Mouse (Mus musculus) layer of hippocampus, adult 9-10 months (tissue): ENCODE data around the gene Cxcl9.
A peak's percentile ranks its signal among the peaks of the same experiment; 100 is the strongest.

Source experiments
- DNase-seq: peaks from one replicate; pipeline ENCODE4 v3.0.0; 2022; ENCODE audit warnings: low spot score

Gene Cxcl9

DNA sequence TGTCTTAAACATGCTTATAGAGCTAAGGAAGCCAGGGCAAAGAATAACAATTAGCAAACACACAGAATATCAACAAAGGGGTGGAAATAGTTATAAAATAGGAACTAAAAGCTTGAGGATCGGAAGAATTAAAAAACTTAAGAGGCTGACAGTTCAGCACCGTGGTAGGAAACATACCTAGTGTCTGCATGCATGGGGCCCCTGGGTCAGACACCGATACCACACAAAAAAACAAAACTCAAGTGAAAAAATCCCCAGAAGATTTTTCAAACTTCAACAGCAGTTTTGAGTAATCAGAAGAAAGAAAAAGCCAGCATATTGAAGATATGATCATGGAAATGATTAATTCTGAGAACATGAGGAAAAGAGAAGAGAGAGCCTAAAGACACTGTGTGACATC is 8.9 kb upstream of the Cxcl9 start:
- no peak for DNase-seq

DNA sequence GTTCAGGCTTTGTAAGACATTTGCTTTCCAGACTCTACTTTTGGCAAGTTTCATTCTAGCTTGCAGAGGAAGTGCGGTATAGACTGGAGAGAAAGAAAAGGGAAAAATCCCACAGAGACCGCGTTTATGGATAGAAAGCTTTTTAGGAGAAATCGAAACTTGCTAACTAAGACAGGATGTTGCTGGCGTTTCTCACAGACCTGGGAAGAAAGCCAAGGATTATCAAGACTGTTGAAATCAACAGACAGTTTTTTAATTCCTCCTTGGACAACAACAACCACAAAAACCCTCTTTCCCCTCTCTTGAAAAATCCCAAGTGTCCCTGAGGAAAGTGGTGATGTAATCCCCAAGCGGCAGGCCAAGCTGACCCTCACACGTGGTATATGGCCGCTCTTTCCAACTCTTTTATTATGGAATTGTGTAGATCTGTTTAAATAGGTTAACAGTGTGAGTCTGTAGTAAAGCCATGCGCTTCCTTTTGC is 4.5 kb upstream of the Cxcl9 start:
- no peak for DNase-seq

DNA sequence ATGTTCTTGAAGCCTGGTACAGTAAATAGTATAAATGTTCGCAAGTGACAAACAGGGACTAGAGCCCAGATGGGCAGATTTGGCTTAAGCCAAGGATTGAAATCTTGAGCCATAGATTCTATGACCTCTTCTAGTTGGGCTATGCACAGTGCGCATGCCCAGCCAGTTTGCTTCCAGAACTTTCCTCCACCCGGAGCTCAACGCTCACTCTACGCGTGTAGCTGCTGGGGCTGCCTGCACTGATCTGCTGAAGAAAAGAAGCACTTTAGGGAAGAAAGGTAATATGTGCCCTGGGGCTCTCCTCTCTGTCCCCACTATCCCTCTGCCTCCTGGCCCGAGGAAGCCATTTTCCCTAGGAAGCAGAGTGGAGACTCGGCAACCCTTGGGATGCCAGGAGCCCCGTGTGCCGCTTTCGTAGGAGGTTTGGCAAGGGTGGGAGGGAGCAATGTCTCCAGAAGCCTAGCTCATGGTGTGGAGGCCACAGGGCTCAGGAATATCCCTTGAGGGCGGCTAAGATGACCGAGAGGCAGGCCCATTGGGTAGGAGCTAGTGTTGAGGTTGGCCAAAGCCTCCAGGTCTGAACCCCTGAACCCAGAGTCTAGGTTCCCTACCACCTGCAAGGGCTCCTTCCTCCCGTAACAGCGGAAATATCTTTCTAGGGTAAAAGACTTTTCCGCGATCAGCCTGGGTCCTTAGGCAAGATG is 3.9 kb upstream of the Cxcl9 start, which contains the start of gene Art3:
Gene Art3 (plus strand): TSS at position 193 of the 704 bp plus-strand sequence.
- no peak for DNase-seq

DNA sequence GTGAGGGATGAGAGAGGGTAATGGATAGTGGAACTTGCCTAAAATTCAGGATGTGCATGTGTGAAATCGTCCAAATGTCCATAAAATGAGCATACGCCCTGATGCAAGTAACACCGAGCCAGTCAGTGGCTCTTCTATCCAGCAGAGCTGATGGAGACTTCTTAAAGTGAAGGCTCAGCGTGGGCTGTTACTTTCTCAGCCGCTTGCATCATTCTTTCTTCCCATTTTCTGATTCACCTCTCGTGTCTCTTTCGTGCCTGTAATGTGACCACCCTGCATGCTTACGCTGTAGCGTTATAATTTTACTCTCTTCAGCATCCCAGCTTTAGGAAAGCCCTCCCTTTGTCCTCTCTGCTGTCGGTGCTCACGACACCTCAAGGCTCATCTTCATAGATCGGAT is 3.2 kb upstream of the Cxcl9 start:
- DNase-seq, result no peak

DNA sequence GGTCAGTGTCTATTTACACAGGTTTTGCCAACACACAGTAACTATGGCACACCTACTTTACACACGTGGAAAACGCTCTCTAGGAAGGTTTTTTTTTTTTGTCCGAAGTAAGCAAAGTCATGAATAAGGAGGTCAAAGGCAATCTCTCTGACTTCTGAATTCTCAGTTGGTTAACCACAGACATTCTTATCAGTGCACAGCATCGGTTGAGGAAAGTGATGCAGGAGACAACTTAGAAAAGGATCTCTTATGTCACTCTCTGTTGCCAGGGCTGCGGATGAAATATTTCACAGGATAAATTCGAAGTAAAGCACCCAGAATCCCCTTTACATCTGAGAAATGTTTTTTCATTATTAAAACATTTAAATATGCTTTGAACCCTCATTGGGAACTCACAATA is 512 bp downstream of the Cxcl9 start:
- no peak for DNase-seq

DNA sequence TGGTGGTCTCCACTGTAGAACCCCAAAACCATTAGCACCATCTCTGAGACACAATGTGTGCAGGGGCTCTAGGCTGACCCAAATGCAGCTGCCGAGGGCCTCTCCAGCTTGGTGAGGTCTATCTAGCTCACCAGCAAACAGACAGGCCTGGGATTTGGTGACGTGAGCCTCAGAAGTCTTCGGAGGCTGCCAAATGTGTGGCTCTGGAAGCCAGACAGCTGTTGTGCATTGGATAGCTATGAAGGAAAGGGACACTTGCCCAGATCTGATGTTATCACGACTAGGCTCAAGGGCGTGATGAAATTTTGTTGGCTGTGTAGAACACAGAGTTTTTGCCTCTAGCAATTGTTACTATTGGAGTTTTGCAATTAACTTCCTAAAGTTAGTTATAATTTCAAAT is 4.6 kb downstream of the Cxcl9 start:
- DNase-seq, result no peak

DNA sequence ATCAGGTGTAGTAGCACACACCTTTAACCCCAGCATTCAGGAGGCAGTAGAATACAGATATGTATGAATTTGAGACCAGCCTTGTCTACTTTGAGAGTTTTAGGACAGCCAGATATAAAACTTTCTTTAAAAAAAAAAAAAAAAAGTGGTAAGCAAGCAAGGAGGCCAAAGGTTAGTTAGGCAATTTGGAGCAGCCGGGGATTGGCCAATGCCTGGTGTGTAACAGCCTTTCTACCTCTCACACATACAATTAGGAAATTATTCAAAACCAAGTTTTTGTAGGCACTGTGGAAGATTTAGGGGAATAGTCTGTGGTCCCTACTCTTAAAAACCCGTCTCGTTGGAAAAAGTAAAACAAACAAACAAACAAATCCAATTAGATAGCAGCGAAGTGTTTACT is 5.3 kb downstream of the Cxcl9 start:
- DNase-seq, result no peak

DNA sequence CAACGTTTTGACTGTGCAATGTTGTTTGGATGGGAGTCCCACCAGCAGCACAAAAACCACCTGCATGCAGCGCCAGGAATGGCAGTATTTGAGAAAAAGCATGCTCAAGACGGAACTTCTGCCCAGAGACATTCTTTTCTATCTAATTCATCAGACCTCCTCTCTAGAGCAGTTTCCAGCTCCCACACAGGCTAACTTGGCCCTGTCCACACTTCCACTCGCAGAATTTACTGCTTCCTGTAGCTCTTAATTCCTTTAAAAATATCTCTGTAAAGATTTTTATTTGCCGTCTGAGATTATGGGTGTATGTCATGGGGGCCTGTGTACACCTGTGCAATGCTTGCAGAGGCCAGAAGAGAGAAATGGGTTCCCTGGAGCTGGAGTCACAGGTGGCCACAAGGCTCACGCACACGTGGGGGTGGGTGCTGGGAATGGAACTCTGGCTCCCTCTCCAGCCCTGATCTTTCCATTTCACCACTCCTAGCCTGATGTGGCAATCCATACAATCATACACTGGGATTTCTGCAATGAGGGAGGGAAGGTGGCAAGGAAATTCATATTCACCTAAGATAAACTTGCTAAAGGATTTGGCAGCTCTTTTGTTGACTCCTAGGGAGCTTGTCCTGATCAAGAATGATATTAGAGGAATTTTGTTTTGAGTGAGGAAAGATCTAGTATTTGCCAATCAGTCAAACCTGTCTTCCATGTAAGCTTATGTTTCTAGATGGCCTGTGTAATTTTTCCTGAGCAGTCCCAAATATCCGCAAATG is 6.1 kb downstream of the Cxcl9 start:
- DNase-seq, result no peak

DNA sequence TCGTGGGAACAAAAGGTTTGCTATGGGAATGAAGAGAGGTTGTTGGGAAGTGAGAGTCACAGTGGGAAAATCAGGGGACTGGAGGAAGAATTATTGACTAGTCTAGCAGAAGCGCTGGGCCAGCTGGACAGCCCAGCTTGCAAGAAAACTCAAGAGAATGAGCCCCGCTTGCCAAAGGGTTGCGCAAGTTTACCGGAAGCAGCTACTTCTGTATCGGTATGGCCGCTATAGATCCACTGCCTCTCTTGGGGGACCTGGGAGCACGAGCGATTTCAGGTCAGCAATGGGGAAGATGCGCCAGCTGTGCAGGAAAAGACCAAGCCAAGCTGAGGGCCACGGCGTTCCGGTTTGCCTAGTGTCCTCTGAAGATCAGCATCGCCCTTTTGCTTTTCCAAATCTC is 9.3 kb downstream of the Cxcl9 start:
- no peak for DNase-seq

DNA sequence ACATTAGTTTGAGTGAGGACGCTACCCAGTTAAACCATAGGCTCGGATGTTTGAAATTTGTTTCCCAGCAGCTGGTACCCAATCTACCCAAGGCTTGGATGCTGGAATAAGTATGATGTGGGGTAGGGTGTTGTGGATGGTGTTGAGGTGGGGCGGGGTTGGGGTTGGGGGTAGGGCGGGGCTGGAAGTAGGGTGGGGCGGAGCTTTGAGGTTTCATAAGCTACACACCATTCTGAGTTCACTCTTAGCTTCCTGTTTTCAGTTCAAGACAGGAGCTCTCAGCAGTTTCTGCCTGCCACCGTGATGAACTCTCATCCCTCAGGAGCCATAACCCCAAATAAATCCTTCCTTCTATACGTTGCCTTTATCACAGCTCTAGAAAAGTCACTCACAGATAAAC is 9.8 kb downstream of the Cxcl9 start:
- no peak for DNase-seq

DNA sequence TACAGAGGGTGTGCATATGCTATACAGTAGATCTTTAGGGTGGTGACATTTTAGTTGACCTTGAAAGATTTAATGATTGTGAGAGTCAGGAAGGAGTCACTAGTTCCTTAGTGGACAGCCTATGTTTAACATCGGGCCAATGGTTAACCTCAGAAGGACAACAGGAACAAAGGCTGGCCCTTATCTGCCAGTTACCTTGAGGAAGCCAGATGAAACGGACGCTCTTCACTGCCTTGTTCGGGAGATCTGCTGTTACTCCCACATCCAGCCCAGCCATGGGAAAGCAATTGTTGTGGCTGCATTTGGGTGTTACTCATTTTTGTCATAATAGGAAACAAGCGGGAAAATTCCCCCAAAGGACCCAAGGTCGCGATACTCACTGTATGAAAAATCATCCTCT is 14.1 kb downstream of the Cxcl9 start:
- DNase-seq, result no peak

DNA sequence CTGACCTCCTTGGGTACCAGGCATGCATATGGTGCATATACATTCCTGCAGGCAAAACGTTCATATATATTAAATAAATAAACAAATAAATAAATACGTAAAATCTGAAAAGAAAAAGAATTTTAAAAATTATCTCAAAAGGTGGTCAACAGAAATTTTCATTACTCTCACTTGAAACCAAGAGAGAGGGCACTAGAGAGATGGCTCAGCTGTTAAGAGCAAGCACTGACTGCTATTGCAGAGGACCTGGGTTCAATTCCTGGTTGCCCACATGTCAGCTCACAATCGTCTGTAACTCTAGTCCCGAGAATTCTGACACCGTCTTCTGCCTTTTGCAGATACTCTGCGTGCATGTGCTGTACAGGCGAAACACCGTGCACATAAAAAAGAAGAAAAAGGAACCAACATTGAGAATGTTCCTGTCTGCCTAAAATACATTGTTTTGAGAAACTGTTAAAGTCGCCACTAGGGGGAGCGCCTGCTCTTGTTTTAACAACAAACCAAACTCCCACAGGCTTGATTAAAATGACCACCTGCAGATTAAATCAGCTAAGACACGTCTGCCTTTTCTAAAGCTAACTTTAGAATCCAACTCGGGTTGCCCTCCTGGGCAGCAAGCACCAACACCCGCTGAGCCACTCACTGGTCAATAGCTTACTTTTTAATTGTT is 15.7 kb downstream of the Cxcl9 start:
- peak; percentile 94 for DNase-seq

DNA sequence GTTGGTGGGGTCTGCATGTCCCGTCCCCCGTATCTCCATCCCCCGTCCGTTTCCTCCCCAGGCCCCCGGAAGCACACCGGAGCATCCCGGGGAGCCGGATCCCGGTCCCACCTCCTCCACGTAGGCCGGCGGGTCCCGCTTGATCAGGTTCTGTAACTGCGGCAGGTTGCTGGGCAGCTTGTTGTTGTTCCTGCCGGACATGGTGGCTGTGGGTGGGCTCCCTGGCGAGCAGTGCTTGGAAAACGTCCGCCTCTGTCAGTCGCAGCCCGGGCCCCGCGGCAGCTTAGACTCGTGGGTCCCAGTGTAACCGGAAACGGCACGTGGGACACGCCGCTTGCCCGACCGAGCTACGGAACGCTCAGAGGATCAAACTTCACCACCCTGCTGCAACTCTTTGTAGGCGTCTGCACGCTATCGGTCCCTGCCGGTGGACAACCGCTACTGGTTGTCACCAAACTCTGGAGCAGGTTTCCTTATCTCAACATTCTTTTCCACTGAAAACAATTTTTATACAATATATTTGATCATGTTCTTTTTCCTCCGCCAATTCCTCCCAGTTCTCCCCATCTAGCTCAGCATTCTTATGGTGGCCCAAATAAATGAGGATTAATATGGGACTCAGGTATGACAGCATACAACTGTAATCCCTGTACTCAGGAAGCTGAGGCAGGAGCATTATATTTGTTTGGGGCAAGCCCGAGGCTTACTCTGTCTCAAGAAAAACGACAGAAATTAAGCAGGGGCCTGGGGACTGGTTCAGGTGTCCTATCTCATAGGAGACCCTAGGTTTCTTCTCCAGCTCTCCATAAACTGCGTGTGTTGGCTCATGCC is 18.0 kb downstream of the Cxcl9 start, which contains the start of gene Sdad1:
Gene Sdad1 (minus strand): TSS at position 799 of the 831 bp plus-strand sequence.
- DNase-seq, result peak; percentile 81

DNA sequence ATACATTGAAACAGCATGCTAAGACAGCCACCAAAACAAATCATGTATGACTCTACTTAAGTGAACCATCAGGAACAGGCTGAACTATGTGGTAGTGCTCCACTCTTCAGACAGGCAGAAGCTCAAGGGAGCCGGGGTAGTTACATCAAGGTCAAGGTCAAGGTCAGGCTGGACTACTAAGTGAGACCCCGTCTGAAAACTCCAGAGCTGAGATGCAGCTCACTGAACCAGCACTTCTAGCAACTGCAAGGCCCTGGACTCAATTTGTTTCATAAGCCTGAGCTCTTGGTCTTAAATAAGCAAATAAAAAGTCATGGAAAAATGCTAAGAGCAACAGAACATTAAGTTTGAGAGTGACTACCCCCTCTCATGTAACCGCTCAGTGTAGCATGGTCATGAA is 23.6 kb downstream of the Cxcl9 start:
- DNase-seq, result no peak

DNA sequence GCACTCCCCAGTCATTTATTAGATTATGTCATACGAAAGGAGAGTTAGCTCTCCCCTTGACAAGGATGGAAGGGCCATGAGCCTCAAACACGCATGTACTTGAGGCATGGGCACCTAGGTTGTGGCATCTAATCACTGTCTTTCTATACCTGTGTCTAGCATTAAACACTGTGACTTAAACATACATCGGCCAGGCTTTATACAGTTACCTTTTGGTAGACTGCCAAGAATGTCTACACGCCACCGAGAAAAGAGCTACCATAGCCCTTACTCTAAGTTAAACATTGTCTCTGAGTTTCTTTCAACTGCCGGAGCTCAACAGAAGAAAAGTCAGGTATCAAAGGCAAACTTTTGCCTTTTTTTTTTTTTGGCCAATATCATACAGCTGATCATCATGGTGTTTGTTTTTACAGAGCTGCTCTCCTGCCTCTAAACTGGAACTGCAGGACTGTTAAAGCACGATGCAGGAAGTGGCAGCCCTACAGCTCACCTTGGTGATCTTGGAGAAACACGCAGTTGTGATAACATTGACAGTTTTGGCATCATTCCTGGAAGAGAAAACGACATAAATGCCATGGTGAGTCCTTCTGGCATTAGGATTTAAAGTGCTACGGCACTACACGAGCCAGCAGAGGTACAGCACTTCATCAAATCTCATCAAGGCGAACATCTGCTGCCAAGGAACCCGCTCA is 25.6 kb downstream of the Cxcl9 start:
- DNase-seq, result no peak

DNA sequence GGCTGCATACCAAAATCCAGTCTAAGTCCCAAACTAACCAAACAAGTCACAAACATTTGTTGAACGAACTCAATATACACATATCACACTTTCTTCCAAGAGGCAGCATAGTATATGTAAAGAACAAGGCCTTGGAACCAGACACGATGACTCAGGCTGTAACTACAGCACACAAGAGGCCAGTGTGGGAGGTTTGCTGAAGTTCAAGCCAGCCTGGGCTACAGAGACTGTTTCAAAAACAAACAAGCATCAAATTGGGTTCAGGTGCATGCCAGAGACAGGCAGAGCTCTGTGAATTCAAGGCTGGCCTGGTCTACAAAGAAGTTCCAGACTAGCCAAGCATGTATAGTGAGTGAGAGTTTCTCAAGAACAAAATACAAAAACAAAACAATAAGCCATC is 33.4 kb downstream of the Cxcl9 start:
- no peak for DNase-seq

DNA sequence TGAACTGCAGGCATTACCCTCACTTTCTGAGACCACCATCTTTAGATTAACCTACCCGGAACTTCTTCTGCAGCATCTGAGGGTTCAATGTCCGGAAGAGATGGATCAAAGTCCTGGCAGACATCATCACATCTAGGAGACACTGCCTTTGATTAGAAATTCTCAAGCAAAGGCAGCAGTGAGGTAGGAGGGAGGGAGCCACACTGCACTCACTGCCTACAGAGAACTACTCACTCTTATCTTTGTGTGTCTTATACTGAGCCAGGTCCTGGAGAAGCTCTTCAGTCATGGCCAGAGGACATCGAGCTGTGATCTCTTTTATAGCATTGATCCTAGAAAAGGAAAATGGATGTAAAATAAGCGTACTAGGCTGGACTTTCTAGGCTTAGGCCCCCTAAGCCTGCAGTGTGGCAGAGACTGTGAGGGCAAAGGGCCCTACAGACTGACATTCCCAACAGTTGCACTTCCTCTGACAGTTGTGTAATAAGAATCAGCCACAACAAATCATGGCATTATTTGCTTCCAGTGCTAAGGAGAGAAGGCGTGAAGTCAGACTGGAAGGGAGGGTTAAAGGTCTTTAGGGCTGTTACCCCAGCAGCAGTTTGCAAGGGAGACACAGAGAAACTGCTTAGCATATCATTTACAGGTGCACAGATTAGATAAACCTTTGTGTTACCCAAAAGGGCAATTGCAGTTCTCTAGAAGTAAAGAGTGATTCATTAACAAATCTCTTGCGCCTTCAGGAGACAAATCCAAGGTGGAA is 36.0 kb downstream of the Cxcl9 start:
- DNase-seq, result no peak

DNA sequence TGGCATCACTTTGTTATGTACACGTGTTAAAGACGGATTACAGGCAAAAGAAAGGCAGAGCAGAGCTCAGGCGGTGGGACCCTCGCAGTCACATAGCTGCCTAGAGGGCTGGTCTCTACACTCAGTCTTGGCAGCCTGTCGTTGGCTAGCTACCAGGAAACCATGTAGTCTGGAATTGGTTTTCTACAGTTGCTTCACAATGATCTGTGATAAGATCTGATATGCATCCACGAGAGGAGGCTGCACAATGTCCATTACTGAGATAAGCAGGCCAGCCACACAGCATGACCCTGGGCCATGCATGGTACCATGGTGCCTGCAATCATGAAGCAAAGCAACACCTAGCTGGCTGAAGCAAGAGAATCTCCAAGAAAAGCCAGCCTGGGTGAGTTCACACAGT is 40.0 kb downstream of the Cxcl9 start:
- no peak for DNase-seq

DNA sequence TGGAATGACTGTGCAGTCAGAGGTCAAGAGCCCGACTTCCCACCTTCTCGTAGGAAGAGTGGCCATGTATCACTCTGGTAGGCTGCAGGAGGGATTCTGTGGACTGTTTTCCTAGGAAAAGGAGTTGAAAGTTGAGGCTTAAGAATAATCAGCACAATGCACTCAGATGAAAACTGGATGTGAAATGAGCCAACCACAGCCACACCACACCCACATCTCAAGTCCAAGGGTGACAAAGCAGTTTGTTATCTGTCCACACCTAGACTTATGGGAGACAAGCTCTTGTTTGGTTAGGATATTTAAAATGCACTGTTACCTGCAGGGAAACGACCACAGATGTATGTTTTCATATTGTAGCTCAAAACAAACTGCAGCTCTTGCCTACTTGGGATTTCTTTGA is 44.8 kb downstream of the Cxcl9 start:
- no peak for DNase-seq

DNA sequence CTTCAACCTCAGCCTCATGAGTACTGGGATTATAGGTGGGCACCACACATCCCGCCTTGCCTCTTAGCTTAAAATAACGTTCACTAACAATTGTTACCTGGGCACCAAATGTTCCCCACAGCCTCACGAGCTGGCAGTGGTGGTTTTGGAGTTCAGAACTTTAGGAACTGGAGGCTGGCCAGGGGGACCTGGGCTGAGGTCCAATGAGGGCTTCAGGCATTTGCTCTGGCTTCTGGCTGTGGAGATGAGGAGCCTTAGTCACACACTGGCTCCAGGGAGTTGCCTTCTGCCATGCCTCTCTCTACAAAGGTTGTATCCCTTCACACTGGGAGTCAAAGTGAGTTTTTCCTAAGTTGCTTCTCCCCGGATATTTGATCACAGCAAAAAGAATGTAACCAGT is 45.3 kb downstream of the Cxcl9 start:
- DNase-seq, result no peak
